Mouse (Mus musculus): ENCODE measurements around the gene AI481877. TPM values are rescaled to one million over a fixed set of nuclear protein-coding genes. Genes with fewer than 3 reads are reported as not detected.
"Not testable (repeated sequence)": the region's sequence is repeated elsewhere in the genome, so short reads cannot be mapped to it uniquely, and the experiment has no call there.

AI481877 gene
- not detected in 2 replicates for polyA plus RNA-seq (2014; fragmentation: Nextera tagmentation; extraction: Ambion mirVana)

DNA sequence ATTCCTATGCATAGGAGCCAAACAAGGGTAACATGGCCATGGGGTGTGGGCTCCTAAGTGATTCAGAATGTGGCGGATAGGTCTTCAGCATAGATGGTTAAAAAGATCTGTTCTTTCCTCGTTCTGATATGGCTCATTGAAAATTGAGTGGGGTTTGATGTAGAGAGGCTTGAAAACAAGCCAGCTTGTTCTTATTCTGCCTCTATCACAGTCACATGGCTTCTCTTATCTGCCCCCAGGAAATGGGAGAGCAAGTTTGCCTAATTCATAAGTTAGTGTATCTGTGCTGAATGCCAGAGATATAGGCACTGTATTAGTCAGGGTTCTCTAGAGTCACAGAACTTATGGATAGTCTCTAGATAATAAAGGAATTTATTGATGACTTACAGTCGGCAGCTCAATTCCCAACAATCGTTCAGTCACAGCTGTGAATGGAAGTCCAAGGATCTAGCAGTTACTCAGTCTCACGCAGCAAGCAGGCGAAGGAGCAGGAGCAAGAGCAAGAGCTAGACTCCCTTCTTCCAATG is at the start of gene AI481877:
TSS of gene AI481877 (minus strand) at position 477 of the 527 bp plus-strand sequence.
- not testable (repeated sequence) for H3K4me2 ChIP-seq (ENCODE audit: low read depth, low read length)

DNA sequence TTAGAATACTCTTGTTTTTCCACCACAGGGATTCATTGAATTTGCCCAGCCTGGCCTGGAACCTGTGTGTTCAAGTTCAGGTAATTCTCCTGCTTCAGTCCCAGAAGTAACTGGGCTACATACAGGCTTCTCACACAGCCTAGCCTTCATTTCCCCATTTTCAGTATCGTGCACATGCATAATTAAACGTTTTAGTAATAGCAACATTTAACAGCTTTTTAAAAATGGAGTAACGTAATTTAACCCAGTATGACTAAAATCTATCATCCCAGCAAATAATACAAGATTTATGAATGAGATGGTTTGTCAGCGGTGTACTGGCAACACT is 49.7 kb upstream of the AI481877 start:
- Histone ChIP-seq H3K4me2 (ENCODE audit: low read depth, low read length) (peak overlapping the region; percentile 33), H3K36me3 (replicated peaks; ENCODE audit: control insufficient read depth, insufficient read depth, low read depth, low read length) (no peaks in the 10 kb centered on the region), H3K27me3 (ENCODE audit: control insufficient read depth, insufficient read depth, low read length) (no peaks in the 10 kb centered on the region), H3K27ac (replicated peaks; ENCODE audit: low read depth, low read length) (no peak overlapping the region; the same call in 1 of the 2 replicates), H3K4me1 (ENCODE audit: control insufficient read depth, insufficient read depth, low read length) (no peaks in the 10 kb centered on the region), H3K9ac (replicated peaks; ENCODE audit: low read length) (peak overlapping the region; percentile 97), H3K4me3 (ENCODE audit: low read depth, low read length) (peak overlapping the region; percentile 91), H3K9me3 (replicated peaks; ENCODE audit: control insufficient read depth, low read length) (no peaks in the 10 kb centered on the region)
- no peak for DNase-seq (ENCODE audit: low spot score)
- WGBS, result 33% methylated on average over 4 of the region's 4 CpGs
- ATAC-seq (replicated peaks; ENCODE audit: insufficient number of reproducible peaks, low FRiP score, low TSS enrichment, low read depth), result no peak

More for the DNA sequence above, at the start of gene AI481877:
- DNase-seq (ENCODE audit: low spot score); H3K27ac ChIP-seq (replicated peaks; ENCODE audit: low read depth, low read length); ATAC-seq (replicated peaks; ENCODE audit: insufficient number of reproducible peaks, low FRiP score, low TSS enrichment, low read depth); H3K9me3 ChIP-seq (replicated peaks; ENCODE audit: control insufficient read depth, low read length); H3K36me3 ChIP-seq (replicated peaks; ENCODE audit: control insufficient read depth, insufficient read depth, low read depth, low read length); H3K9ac ChIP-seq (replicated peaks; ENCODE audit: low read length); H3K4me3 ChIP-seq (ENCODE audit: low read depth, low read length); H3K4me1 ChIP-seq (ENCODE audit: control insufficient read depth, insufficient read depth, low read length); H3K27me3 ChIP-seq (ENCODE audit: control insufficient read depth, insufficient read depth, low read length): not testable (repeated sequence)
- WGBS, result 88% methylated on average over 3 of the region's 6 CpGs

DNA sequence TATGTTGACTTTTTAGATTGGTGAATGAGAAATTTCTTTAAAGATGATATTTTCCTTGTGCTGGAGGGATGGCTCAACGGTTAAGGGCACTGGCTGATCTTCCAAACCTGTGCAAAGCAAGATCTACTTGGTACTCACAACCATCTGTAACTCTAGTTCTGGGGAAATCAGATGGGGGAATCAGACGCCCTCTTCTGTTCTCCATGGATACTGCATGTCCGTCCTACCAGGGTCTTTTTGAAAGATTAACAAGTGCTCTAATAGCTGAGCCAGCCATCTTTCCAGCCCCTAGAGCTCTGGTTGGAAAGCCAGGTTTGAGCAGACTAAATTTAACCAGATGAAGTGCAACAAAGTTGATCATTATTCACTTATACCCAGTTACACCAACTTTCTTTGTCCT is 48.5 kb upstream of the AI481877 start:
- Histone ChIP-seq H3K4me2 (ENCODE audit: low read depth, low read length) (no peak overlapping the region), H3K27me3 (ENCODE audit: control insufficient read depth, insufficient read depth, low read length) (no peaks in the 10 kb centered on the region), H3K4me3 (ENCODE audit: low read depth, low read length) (no peak overlapping the region), H3K9ac (replicated peaks; ENCODE audit: low read length) (no peak overlapping the region), H3K9me3 (replicated peaks; ENCODE audit: control insufficient read depth, low read length) (no peaks in the 10 kb centered on the region), H3K36me3 (replicated peaks; ENCODE audit: control insufficient read depth, insufficient read depth, low read depth, low read length) (no peaks in the 10 kb centered on the region), H3K27ac (replicated peaks; ENCODE audit: low read depth, low read length) (no peak overlapping the region), H3K4me1 (ENCODE audit: control insufficient read depth, insufficient read depth, low read length) (no peaks in the 10 kb centered on the region)
- WGBS, result 23% methylated on average over 3 of the region's 3 CpGs
- no peak for ATAC-seq (replicated peaks; ENCODE audit: insufficient number of reproducible peaks, low FRiP score, low TSS enrichment, low read depth)
- peak; percentile 74 for DNase-seq (ENCODE audit: low spot score)

DNA sequence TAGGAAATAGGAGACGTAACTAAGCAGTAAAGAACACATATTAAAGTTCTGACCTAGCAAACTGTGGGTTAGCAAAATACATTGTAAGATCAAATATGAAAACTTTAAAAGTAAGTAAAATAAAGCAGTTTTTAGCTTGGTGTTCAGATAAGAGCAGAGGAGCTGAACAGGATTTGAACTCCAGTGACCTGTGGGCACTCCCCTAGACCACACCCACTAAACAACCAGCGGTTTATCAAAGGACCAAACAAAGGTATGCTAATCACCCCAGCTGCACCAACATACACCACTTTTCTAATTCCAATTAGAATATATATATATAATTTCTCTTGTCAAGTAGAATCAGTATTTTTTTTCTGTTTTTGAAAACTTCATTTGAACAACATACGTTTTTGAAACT is 46.9 kb upstream of the AI481877 start:
- Histone ChIP-seq H3K4me1 (ENCODE audit: control insufficient read depth, insufficient read depth, low read length) (no peaks in the 10 kb centered on the region), H3K4me3 (ENCODE audit: low read depth, low read length) (no peak overlapping the region), H3K9me3 (replicated peaks; ENCODE audit: control insufficient read depth, low read length) (no peaks in the 10 kb centered on the region), H3K9ac (replicated peaks; ENCODE audit: low read length) (no peak overlapping the region), H3K36me3 (replicated peaks; ENCODE audit: control insufficient read depth, insufficient read depth, low read depth, low read length) (no peaks in the 10 kb centered on the region), H3K4me2 (ENCODE audit: low read depth, low read length) (no peak overlapping the region), H3K27ac (replicated peaks; ENCODE audit: low read depth, low read length) (no peak overlapping the region), H3K27me3 (ENCODE audit: control insufficient read depth, insufficient read depth, low read length) (no peaks in the 10 kb centered on the region)
- ATAC-seq (replicated peaks; ENCODE audit: insufficient number of reproducible peaks, low FRiP score, low TSS enrichment, low read depth) (no peak), DNase-seq (ENCODE audit: low spot score) (no peak)
- WGBS, result 62% methylated on average over 3 of the region's 3 CpGs

DNA sequence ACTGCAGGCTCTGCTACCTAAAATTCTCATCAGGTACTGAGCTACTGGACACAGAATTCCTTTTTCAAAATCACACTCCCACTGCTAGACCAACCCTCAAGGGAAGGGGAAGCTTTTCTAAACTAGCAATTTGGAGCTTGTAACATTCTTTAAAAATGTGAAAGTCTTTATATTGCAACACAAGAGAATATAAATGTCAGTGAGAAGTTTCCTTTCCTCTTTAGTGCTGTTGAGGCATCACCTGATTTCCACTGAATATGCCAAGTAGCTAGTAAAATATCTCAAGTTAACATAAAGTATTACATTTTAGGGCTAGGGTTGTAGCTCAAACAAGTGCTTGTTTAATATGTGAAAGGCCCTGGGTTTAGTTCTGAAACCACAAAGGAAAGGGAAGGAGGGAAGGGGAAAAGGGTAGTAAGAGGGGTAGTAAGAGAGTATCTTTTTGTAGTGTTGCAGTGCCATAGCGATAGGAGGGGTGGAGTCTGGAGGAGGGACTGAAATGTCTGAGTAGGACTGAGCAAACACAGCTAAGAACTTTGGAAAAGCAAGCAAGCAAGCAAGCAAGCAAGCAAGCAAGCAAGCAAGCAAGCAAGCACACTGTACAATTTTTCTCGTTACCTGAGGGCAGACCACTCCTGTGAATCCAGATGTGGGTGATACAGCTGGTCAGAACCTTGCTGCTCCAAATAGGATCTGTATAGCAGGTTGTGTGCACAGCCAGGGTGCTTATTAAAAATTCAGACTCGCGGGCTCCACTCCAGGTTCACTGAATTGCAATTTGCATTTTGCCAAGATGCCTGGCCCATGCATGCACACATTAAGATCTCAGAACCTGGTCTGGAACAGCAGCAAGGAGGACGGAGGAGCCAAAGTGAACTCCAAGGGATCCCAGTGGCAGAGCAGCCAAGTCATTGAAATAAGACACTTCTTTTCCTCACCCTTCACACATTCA is 42.8 kb upstream of the AI481877 start:
- ATAC-seq (replicated peaks; ENCODE audit: insufficient number of reproducible peaks, low FRiP score, low TSS enrichment, low read depth) (no peak), DNase-seq (ENCODE audit: low spot score) (no peak)
- Histone ChIP-seq H3K4me1 (ENCODE audit: control insufficient read depth, insufficient read depth, low read length) (no peaks in the 10 kb centered on the region), H3K4me3 (ENCODE audit: low read depth, low read length) (no peak overlapping the region), H3K36me3 (replicated peaks; ENCODE audit: control insufficient read depth, insufficient read depth, low read depth, low read length) (no peaks in the 10 kb centered on the region), H3K9ac (replicated peaks; ENCODE audit: low read length) (no peak overlapping the region), H3K4me2 (ENCODE audit: low read depth, low read length) (no peak overlapping the region), H3K9me3 (replicated peaks; ENCODE audit: control insufficient read depth, low read length) (no peaks in the 10 kb centered on the region), H3K27ac (replicated peaks; ENCODE audit: low read depth, low read length) (no peak overlapping the region), H3K27me3 (ENCODE audit: control insufficient read depth, insufficient read depth, low read length) (no peaks in the 10 kb centered on the region)
- 50% methylated on average over 5 of the region's 5 CpGs for WGBS

DNA sequence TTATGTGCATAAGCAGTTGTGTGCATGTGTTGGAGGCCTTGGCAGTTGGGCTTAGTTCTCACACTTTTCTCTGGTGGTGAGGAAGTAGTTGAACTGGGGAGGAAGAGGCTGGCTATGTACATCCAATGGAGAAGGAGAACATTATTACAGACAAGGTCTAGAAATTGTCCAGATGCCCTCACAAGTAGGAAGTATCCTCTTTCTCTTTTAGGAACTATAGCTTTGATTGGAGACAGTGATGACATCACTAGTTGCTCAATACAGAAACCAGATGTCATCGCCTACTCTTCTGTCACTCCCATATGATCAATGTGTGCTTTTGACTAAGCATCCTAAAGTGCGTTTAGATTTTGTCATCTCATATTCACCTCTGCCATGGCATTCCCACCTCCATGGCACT is 38.8 kb upstream of the AI481877 start:
- Histone ChIP-seq H3K9ac (replicated peaks; ENCODE audit: low read length) (no peak overlapping the region), H3K4me3 (ENCODE audit: low read depth, low read length) (no peak overlapping the region), H3K27ac (replicated peaks; ENCODE audit: low read depth, low read length) (no peak overlapping the region), H3K4me1 (ENCODE audit: control insufficient read depth, insufficient read depth, low read length) (no peaks in the 10 kb centered on the region), H3K4me2 (ENCODE audit: low read depth, low read length) (no peak overlapping the region), H3K27me3 (ENCODE audit: control insufficient read depth, insufficient read depth, low read length) (no peaks in the 10 kb centered on the region), H3K9me3 (replicated peaks; ENCODE audit: control insufficient read depth, low read length) (no peaks in the 10 kb centered on the region), H3K36me3 (replicated peaks; ENCODE audit: control insufficient read depth, insufficient read depth, low read depth, low read length) (no peaks in the 10 kb centered on the region)
- ATAC-seq (replicated peaks; ENCODE audit: insufficient number of reproducible peaks, low FRiP score, low TSS enrichment, low read depth), result no peak
- 88% methylated on average over 2 of the region's 2 CpGs for WGBS
- no peak for DNase-seq (ENCODE audit: low spot score)

DNA sequence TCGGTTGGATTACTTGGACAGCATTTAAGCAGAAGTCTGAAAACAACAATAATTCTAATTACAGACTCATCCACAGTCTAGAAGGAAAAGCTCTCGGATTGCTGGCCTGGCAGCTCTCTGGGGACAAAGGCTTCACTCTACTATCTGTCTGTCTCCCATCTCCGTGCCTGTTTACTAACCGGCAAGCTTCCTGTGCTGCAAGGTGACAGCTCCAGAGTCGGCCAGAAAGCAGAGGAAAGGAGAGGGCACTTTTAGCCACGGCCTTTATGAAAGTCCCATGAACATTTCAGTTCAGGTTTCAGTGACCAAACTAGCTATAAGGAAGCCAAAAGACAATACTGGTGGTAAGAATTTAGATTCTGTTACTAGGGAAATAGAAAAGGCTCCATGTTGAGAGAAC is 37.1 kb upstream of the AI481877 start:
- Histone ChIP-seq H3K9ac (replicated peaks; ENCODE audit: low read length) (no peak overlapping the region), H3K4me3 (ENCODE audit: low read depth, low read length) (no peak overlapping the region), H3K9me3 (replicated peaks; ENCODE audit: control insufficient read depth, low read length) (no peaks in the 10 kb centered on the region), H3K36me3 (replicated peaks; ENCODE audit: control insufficient read depth, insufficient read depth, low read depth, low read length) (no peaks in the 10 kb centered on the region), H3K4me2 (ENCODE audit: low read depth, low read length) (no peak overlapping the region), H3K27me3 (ENCODE audit: control insufficient read depth, insufficient read depth, low read length) (no peaks in the 10 kb centered on the region), H3K27ac (replicated peaks; ENCODE audit: low read depth, low read length) (no peak overlapping the region), H3K4me1 (ENCODE audit: control insufficient read depth, insufficient read depth, low read length) (no peaks in the 10 kb centered on the region)
- 42% methylated on average over 6 of the region's 6 CpGs for WGBS
- no peak for DNase-seq (ENCODE audit: low spot score)
- no peak for ATAC-seq (replicated peaks; ENCODE audit: insufficient number of reproducible peaks, low FRiP score, low TSS enrichment, low read depth)

DNA sequence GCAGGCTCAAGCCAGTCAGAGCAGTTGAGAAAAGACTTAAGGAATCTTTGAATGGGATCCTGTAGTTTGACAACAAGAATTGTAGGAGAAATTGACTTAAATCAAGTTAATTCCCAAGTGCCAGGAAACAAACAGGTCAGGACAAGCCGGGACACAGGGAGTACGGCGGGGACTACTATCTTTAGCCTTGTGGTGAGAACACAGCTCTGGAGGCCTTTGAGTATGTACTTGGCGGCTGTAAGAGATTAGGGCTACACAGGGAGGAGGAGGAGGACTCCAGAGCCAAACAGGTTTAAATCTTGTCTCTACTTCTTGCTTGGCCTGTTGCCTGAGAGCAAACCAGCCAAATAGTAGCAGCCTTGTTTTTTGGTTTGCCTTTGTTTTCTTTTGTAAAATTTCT is 36.2 kb upstream of the AI481877 start:
- ATAC-seq (replicated peaks; ENCODE audit: insufficient number of reproducible peaks, low FRiP score, low TSS enrichment, low read depth) (no peak), DNase-seq (ENCODE audit: low spot score) (no peak)
- no peak overlapping the region for H3K9ac ChIP-seq (replicated peaks; ENCODE audit: low read length)
- no peak overlapping the region for H3K4me2 ChIP-seq (ENCODE audit: low read depth, low read length)
- WGBS, result 73% methylated on average over 4 of the region's 4 CpGs
- H3K4me3 ChIP-seq (ENCODE audit: low read depth, low read length), result no peak overlapping the region
- no peaks in the 10 kb centered on the region for H3K36me3 ChIP-seq (replicated peaks; ENCODE audit: control insufficient read depth, insufficient read depth, low read depth, low read length)
- H3K9me3 ChIP-seq (replicated peaks; ENCODE audit: control insufficient read depth, low read length), result no peaks in the 10 kb centered on the region
- H3K27ac ChIP-seq (replicated peaks; ENCODE audit: low read depth, low read length), result no peak overlapping the region
- no peaks in the 10 kb centered on the region for H3K27me3 ChIP-seq (ENCODE audit: control insufficient read depth, insufficient read depth, low read length)
- H3K4me1 ChIP-seq (ENCODE audit: control insufficient read depth, insufficient read depth, low read length), result no peaks in the 10 kb centered on the region
